Mouse (Mus musculus) MEL (cell line): ENCODE results near the gene Arid4b. TPM values are rescaled to one million over a fixed set of nuclear protein-coding genes. Genes with fewer than 3 reads are reported as not detected.

ENCODE experiments used
- DNase-seq: peaks from one replicate; pipeline ENCODE4 v3.0.0; 2011; ENCODE audit warnings: low read depth, low spot score
- H3K27ac ChIP-seq: 2 replicates; pipeline ENCODE4 v1.5.1; 2012; ENCODE audit warnings: low read depth, mild to moderate bottlenecking, control low read depth, low read length, moderate library complexity; ENCODE audit not compliant: control insufficient read depth
- H3K27me3 ChIP-seq, 2 experiments: fragments of 150-350 bp in 1 of 2; sonication (generic) in 1 of 2; 2 replicates each; pipeline ENCODE4 v1.6.1; 2012; ENCODE audit warnings: low read length in 2 of 2, mild to moderate bottlenecking in 2 of 2, improper control_type of control experiment in 1 of 2, moderate library complexity in 1 of 2; ENCODE audit not compliant: insufficient read depth in 2 of 2, control insufficient read depth in 1 of 2
- H3K36me3 ChIP-seq, 2 experiments: 2 replicates each; pipeline ENCODE4 v1.6.1; 2012 to 2014; ENCODE audit warnings: low read length in 2 of 2, improper control_type of control experiment in 1 of 2, inconsistent platforms in 1 of 2, mild to moderate bottlenecking in 1 of 2; ENCODE audit not compliant: insufficient read depth in 2 of 2, control insufficient read depth in 1 of 2
- H3K4me1 ChIP-seq, 2 experiments: fragments of 150-350 bp in 1 of 2; sonication (generic) in 1 of 2; 2 replicates each; pipeline ENCODE4 v1.6.1; 2012; ENCODE audit warnings: low read length in 2 of 2, improper control_type of control experiment in 1 of 2, mild to moderate bottlenecking in 1 of 2; ENCODE audit not compliant: insufficient read depth in 2 of 2, control insufficient read depth in 1 of 2
- H3K4me3 ChIP-seq, 2 experiments: fragments of 150-350 bp in 1 of 2; sonication (generic) in 1 of 2; 2 replicates each; pipeline ENCODE4 v1.5.1; 2012; ENCODE audit warnings: low read depth in 2 of 2, low read length in 2 of 2, mild to moderate bottlenecking in 2 of 2, moderate library complexity in 2 of 2, control low read depth in 1 of 2, improper control_type of control experiment in 1 of 2; ENCODE audit not compliant: control insufficient read depth in 1 of 2, insufficient read depth in 1 of 2
- H3K79me2 ChIP-seq: 2 replicates; pipeline ENCODE4 v1.6.1; 2012; ENCODE audit warnings: mild to moderate bottlenecking, low read length, moderate library complexity; ENCODE audit not compliant: control insufficient read depth, poor library complexity, insufficient read depth
- H3K9ac ChIP-seq: 2 replicates; pipeline ENCODE4 v1.6.1; 2012; ENCODE audit warnings: low read depth, mild to moderate bottlenecking, control low read depth, low read length, moderate library complexity; ENCODE audit not compliant: control insufficient read depth, poor library complexity, severe bottlenecking
- H3K9me3 ChIP-seq: fragments of 150-350 bp; sonication (generic); replicated peaks from 2 replicates; pipeline ENCODE4 v1.6.1; 2012; ENCODE audit warnings: mild to moderate bottlenecking, low read length, improper control_type of control experiment, moderate library complexity; ENCODE audit not compliant: insufficient read depth
- CHD2 ChIP-seq: IDR thresholded peaks from 2 replicates; pipeline ENCODE4 v1.6.1; 2011; ENCODE audit warnings: low read length, improper control_type of control experiment
- EP300 ChIP-seq, 2 experiments: IDR thresholded peaks; 2 replicates each; pipeline ENCODE4 v1.6.1; 2011; ENCODE audit warnings: improper control_type of control experiment in 2 of 2, low read length in 2 of 2, low read depth in 1 of 2, mild to moderate bottlenecking in 1 of 2
- GATA1 ChIP-seq: IDR thresholded peaks from 2 replicates; pipeline ENCODE4 v1.6.1; 2011; ENCODE audit warnings: low read depth, low read length, improper control_type of control experiment
- MAFK ChIP-seq: IDR thresholded peaks from 2 replicates; pipeline ENCODE4 v1.6.1; 2011; ENCODE audit warnings: low read depth, mild to moderate bottlenecking, low read length, improper control_type of control experiment, borderline replicate concordance
- MXI1 ChIP-seq: IDR thresholded peaks from 2 replicates; pipeline ENCODE4 v1.6.1; 2011; ENCODE audit warnings: mild to moderate bottlenecking, low read depth, low read length, improper control_type of control experiment
- MYC ChIP-seq: IDR thresholded peaks from 2 replicates; pipeline ENCODE4 v1.6.1; 2011; ENCODE audit warnings: low read depth, mild to moderate bottlenecking, low read length, improper control_type of control experiment, moderate library complexity
- NELFE ChIP-seq: IDR thresholded peaks from 2 replicates; pipeline ENCODE4 v1.6.1; 2011; ENCODE audit warnings: low read depth, low read length, improper control_type of control experiment
- NRF1 ChIP-seq: IDR thresholded peaks from 2 replicates; pipeline ENCODE4 v1.6.1; 2014; ENCODE audit warnings: low read depth, mild to moderate bottlenecking, inconsistent platforms, low read length, improper control_type of control experiment, moderate library complexity; ENCODE audit not compliant: poor library complexity, insufficient read depth, severe bottlenecking
- SIN3A ChIP-seq: IDR thresholded peaks from 2 replicates; pipeline ENCODE4 v1.6.1; 2012; ENCODE audit warnings: low read length, improper control_type of control experiment, inconsistent platforms
- TBP ChIP-seq: IDR thresholded peaks from 2 replicates; pipeline ENCODE4 v1.8.0; 2011; ENCODE audit warnings: low read depth, low read length, improper control_type of control experiment
- ZKSCAN1 ChIP-seq: IDR thresholded peaks from 2 replicates; pipeline ENCODE4 v1.6.1; 2012; ENCODE audit warnings: low read depth, mild to moderate bottlenecking, inconsistent platforms, low read length, improper control_type of control experiment, moderate library complexity
- polyA plus RNA-seq, 2 experiments: library from polyadenylated mRNA; stranded (reverse) in 1 of 2; unstranded in 1 of 2; fragments of >175 nt in 1 of 2; fragments of >200 nt in 1 of 2; gene quantifications; 2 replicates each; pipeline versions ENCODE4 v1.2.1 to v1.2.4; 2012; ENCODE audit warnings: low replicate concordance in 2 of 2, low read depth in 1 of 2; ENCODE audit not compliant: insufficient read length in 2 of 2, insufficient read depth in 1 of 2, missing spikeins in 1 of 2
- total RNA-seq: library from RNA; depleted of rRNA; stranded (reverse); fragments of 300-350 nt; gene quantifications from 2 replicates; pipeline ENCODE4 v1.2.3, GENCODE M21; 2012

Arid4b gene
- total and polyA plus RNA-seq, 3 experiments: 8.0 to 24.8 (median 13.0) TPM

DNA sequence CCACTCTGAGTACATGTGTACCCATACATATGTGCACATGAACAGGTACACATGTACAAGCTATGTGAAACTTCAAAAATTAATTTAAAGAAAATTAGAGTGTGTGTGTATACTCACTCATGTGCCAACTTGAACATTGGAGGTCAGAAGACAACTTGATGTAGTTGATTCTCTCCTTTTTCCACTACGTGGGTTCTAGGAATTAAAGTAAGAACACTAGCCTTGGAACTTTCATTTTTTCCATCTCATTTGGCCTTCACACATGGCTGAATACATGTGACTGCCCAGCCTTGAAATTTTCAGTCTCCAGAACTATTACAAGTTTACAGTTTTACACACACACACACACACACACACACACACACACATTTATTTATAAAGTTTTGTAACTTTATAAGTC is 6.3 kb downstream of the Arid4b start:
- Histone ChIP-seq H3K4me1 (peaks cover 2 to 10% of the 10 kb centered on the region in 2 experiments; a peak in 3 of 4 replicates), H3K4me3 (no peak overlapping the region)
- TF ChIP-seq GATA1: no peak

DNA sequence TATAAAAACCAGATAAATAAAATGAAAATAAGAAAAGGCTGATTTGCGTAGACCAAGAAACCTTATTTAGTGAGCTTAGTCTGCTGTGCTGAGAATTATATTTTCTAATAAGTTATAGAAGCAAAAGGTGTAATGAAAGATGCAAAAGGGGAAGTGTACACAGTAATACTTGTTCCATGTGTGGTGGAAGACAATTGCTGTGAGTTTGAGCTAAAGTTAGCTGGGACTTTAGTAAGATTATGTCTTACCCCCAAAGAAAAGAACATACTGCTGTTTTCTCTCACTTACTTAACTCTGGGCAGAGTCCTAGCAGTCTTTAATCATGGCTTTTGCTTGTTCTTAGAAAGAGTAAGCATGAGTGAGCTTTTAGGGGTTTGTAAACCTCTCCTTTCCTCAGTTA is 11.3 kb downstream of the Arid4b start:
- no peak overlapping the region for H3K4me3 ChIP-seq
- peaks cover 0 to 9% of the 10 kb centered on the region in 2 experiments; a peak in 2 of 4 replicates for H3K4me1 ChIP-seq
- peaks cover 12 to 23% of the 10 kb centered on the region in 2 experiments for H3K36me3 ChIP-seq
- DNase-seq: peak; percentile 65
- H3K9me3 ChIP-seq: no peaks in the 10 kb centered on the region
- TF ChIP-seq EP300 (IDR thresholded peaks at IDR 0.05; ENCODE audit: low read depth in 1 of 2, low read length in 2 of 2) (peak in 1 of 2 experiments; percentile 39; a peak in 1 of 4 replicates), MYC (0 out of 2 replicates have a peak, but pooled peaks have one; percentile 37), NRF1 (no peak), SIN3A (0 out of 2 replicates have a peak, but pooled peaks have one; percentile 37)
- TF ChIP-seq, all 39 proteins: peak for 3
- Histone ChIP-seq H3K27ac (no peak overlapping the region), H3K79me2 (peaks cover 53% of the 10 kb centered on the region), H3K9ac (peak overlapping the region; percentile 18; the same call in 1 of the 2 replicates), H3K27me3 (no peaks in the 10 kb centered on the region)

More for the DNA sequence above, 6.3 kb downstream of the Arid4b start:
- Histone ChIP-seq H3K36me3 (peaks cover 8 to 32% of the 10 kb centered on the region in 2 experiments), H3K9me3 (no peaks in the 10 kb centered on the region), H3K9ac (no peak overlapping the region), H3K79me2 (peaks cover 54% of the 10 kb centered on the region), H3K27me3 (no peaks in the 10 kb centered on the region), H3K27ac (no peak overlapping the region)
- no peak for DNase-seq

DNA sequence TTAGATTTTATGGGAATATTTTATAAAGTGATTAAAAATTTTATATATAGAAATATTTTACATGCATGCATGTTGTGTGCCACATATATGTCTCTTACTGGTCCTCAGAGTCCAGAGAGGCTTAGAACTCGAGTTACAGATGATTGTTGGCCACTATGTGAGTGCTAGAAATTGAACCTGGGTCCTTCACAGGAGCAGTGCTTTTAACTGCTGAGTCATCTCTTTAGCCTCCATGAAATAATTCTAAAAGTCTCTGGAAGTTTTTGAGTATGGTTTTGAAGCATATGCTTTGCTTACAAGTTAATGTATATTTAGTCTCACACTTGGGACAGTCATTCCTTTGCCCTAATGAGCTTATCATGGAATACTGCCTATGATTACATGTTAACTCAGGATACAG is 12.3 kb downstream of the Arid4b start:
- Histone ChIP-seq H3K27me3 (no peaks in the 10 kb centered on the region), H3K9me3 (no peaks in the 10 kb centered on the region), H3K4me3 (no peak overlapping the region)
- TF ChIP-seq GATA1: no peak
- TF ChIP-seq MAFK: 0 out of 2 replicates have a peak, but pooled peaks have one; percentile 34
- TF ChIP-seq, all 39 proteins: peak for 1
- Histone ChIP-seq H3K36me3 (peaks cover 10 to 21% of the 10 kb centered on the region in 2 experiments), H3K27ac (no peak overlapping the region), H3K9ac (no peak overlapping the region), H3K79me2 (peaks cover 53% of the 10 kb centered on the region), H3K4me1 (peaks cover 1 to 9% of the 10 kb centered on the region in 2 experiments; a peak in 3 of 4 replicates)
- DNase-seq: no peak

- H3K9ac ChIP-seq: no peak overlapping the region
Observed at GRCm38 (mm10) chr13:14088669-14089068, 25.6 kb downstream of the Arid4b start.

More at GRCm38 (mm10) chr13:14088669-14089068, 25.6 kb downstream of the Arid4b start:
- Histone ChIP-seq H3K27ac (no peak overlapping the region), H3K36me3 (peaks cover 0 to 5% of the 10 kb centered on the region in 2 experiments), H3K4me1 (peaks cover 2 to 3% of the 10 kb centered on the region in 2 experiments; a peak in 2 of 4 replicates), H3K4me3 (no peak overlapping the region), H3K79me2 (peaks cover 19% of the 10 kb centered on the region), H3K9me3 (no peaks in the 10 kb centered on the region), H3K27me3 (no peaks in the 10 kb centered on the region)
- DNase-seq: no peak
- TF ChIP-seq TBP (no peak), NELFE (no peak), CHD2 (no peak), MAFK (no peak), GATA1 (no peak), MXI1 (no peak), ZKSCAN1 (no peak)
